Mouse (Mus musculus) midbrain, postnatal 0 days (tissue): ENCODE data around the gene Hipk1. TPM values are rescaled to one million over a fixed set of nuclear protein-coding genes. Genes with fewer than 3 reads are reported as not detected.

ENCODE experiments used
- ATAC-seq: fragments of 200-750 bp; cut with Nextera tagmentation; 2 replicates; pipeline ENCODE4 v1.8.0; 2017; ENCODE audit warnings: moderate number of reproducible peaks, mild to moderate bottlenecking, moderate TSS enrichment, moderate library complexity; ENCODE audit not compliant: low FRiP score
- DNase-seq: peaks from one replicate; pipeline ENCODE4 v3.0.0-alpha.2; 2015; ENCODE audit warnings: low spot score
- H3K27ac ChIP-seq: fragments of 300-500 bp; sonication (generic); 2 replicates; pipeline ENCODE4 v1.5.1; 2014; ENCODE audit warnings: low read depth, mild to moderate bottlenecking, low read length, mixed read lengths
- H3K27me3 ChIP-seq: fragments of 300-500 bp; sonication (generic); 2 replicates; pipeline ENCODE4 v1.6.1; 2014; ENCODE audit warnings: low read length, control low read depth, mixed read lengths; ENCODE audit not compliant: insufficient read depth
- H3K36me3 ChIP-seq: fragments of 300-500 bp; sonication (generic); 2 replicates; pipeline ENCODE4 v1.6.1; 2014; ENCODE audit warnings: low read length, control low read depth, mixed read lengths; ENCODE audit not compliant: insufficient read depth
- H3K4me1 ChIP-seq: fragments of 300-500 bp; sonication (generic); 2 replicates; pipeline ENCODE4 v1.6.1; 2014; ENCODE audit warnings: mild to moderate bottlenecking, control low read depth, antibody characterized with exemption, low read length, mixed read lengths; ENCODE audit not compliant: insufficient read depth
- H3K4me2 ChIP-seq: fragments of 300-500 bp; sonication (generic); 2 replicates; pipeline ENCODE4 v1.6.1; 2014; ENCODE audit warnings: low read depth, mild to moderate bottlenecking, low read length, mixed read lengths; ENCODE audit not compliant: poor library complexity, severe bottlenecking
- H3K4me3 ChIP-seq: fragments of 300-500 bp; sonication (generic); 2 replicates; pipeline ENCODE4 v1.5.1; 2014; ENCODE audit warnings: low read depth, mild to moderate bottlenecking, low read length, moderate library complexity
- H3K9ac ChIP-seq: fragments of 300-500 bp; sonication (generic); replicated peaks from 2 replicates; pipeline ENCODE4 v1.6.1; 2014; ENCODE audit warnings: mild to moderate bottlenecking, low read length, moderate library complexity, mixed read lengths; ENCODE audit not compliant: poor library complexity, severe bottlenecking
- H3K9me3 ChIP-seq: fragments of 300-500 bp; sonication (generic); 2 replicates; pipeline ENCODE4 v1.6.1; 2016; ENCODE audit warnings: low read length, control low read depth
- CTCF ChIP-seq: IDR thresholded peaks from 2 replicates; pipeline ENCODE4 v1.5.1; 2016; ENCODE audit warnings: antibody characterized with exemption, mild to moderate bottlenecking
- WGBS: fragments of 180-500 bp; shearing (Covaris S2); extraction: QIAGEN DNeasy Blood & Tissue Kit; methylation state at CpG from one replicate; pipeline ENCODE4 v1.1.7; 2014; 5-methylcytosine and 5-hydroxymethylcytosine counted together
- polyA plus RNA-seq: library from polyadenylated mRNA; unstranded; fragments of >200 nt; fragmentation: Nextera tagmentation; extraction: Ambion mirVana; gene quantifications from 2 replicates; pipeline ENCODE4 v1.2.1, GENCODE M21; 2015
- total RNA-seq: library from RNA; depleted of rRNA; stranded (reverse); fragments of >200 nt; gene quantifications from 2 replicates; pipeline ENCODE4 v1.2.3, GENCODE M21; 2014

Gene Hipk1
- total and polyA plus RNA-seq, 2 experiments from 2014 or later: 7.7 to 77.2 TPM

DNA sequence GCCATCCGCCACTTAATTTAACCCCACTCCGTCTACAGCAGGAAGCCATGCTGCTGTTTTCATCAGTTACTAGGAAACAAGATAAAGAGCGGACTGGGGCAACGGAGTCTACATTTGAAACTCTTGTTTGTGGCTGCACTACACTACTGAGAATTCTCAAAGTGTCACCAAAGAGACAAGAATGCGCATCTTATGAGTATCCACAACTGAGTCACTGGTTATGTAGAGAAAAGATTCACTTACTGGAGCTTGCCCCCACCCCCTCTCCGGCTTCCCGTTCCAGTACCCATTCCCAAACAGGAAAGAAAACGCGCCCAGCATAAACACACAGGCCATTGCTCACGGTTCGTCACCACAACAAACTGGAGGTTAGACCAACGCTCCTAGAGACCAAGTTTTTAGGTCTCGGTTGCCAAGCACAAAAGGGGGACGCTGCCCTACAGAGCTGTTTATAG, 1.4 kb downstream of the Hipk1 start:
- ATAC-seq: no peak
- 4% methylated on average over 14 of the region's 14 CpGs for WGBS
- no peak for TF ChIP-seq CTCF
- Histone ChIP-seq H3K27ac (peak overlapping the region; percentile 93; the same call in 1 of the 2 replicates), H3K9me3 (no peaks in the 10 kb centered on the region), H3K4me2 (peak overlapping the region; percentile 62), H3K4me3 (peak overlapping the region; percentile 77), H3K9ac (peak overlapping the region; percentile 89; the same call in 1 of the 2 replicates), H3K4me1 (peaks cover 9% of the 10 kb centered on the region; the same call in 1 of the 2 replicates), H3K36me3 (no peaks in the 10 kb centered on the region), H3K27me3 (no peaks in the 10 kb centered on the region)
- peak; percentile 33 for DNase-seq

DNA sequence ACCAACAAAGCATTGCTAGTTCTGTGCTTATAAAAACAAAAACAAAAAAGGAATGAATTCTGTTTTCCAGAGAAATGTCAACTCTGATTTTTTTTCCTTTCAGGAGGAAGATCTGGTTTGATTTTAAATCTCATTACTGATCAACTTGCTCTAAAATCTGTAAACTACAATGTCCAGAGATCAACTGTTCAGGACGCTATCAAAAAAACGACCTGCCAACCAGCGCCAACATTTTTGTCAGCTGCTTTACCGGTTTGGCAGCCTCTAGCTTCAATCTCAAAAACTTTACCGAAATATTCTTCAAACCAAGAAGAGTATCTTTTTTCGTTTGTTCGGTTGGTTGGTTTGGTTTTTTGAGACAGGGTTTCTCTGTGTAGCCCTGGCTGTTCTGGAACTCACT, 2.3 kb downstream of the Hipk1 start:
- peak overlapping the region; percentile 77; the same call in 1 of the 2 replicates for H3K4me3 ChIP-seq

DNA sequence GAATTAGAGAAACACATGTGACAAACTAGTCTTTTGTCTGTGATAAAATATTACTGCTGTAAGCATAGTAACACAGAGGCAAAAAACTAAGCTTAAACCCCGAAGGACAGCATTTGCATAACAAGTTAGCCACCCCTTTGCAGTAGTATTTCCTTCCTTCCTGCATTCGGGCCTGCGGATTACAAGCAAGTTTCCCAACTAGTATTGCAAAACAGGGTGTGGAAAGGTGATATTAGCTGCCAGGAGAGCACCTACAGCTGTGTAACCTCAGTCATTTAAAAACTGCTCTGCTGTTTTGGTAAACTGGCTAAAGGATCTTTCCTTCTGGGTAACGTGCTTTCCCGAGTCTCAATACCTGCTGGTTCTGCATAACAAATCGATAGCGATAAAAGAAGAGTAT, 4.1 kb downstream of the Hipk1 start:
- no peak overlapping the region for H3K27ac ChIP-seq
- peaks cover 9% of the 10 kb centered on the region; the same call in 1 of the 2 replicates for H3K4me1 ChIP-seq
- H3K27me3 ChIP-seq: no peaks in the 10 kb centered on the region
- TF ChIP-seq CTCF: no peak
- WGBS: 63% methylated on average over 7 of the region's 7 CpGs
- no peak overlapping the region for H3K4me2 ChIP-seq
- H3K4me3 ChIP-seq: no peak overlapping the region
- no peak overlapping the region for H3K9ac ChIP-seq
- H3K9me3 ChIP-seq: no peaks in the 10 kb centered on the region
- DNase-seq (no peak), ATAC-seq (no peak)
- no peaks in the 10 kb centered on the region for H3K36me3 ChIP-seq

More for the DNA sequence above, 2.3 kb downstream of the Hipk1 start:
- no peak overlapping the region for H3K9ac ChIP-seq
- TF ChIP-seq CTCF: no peak
- WGBS: 87% methylated on average over 7 of the region's 7 CpGs
- H3K36me3 ChIP-seq: no peaks in the 10 kb centered on the region
- H3K4me1 ChIP-seq: peaks cover 9% of the 10 kb centered on the region; the same call in 1 of the 2 replicates
- no peaks in the 10 kb centered on the region for H3K9me3 ChIP-seq
- DNase-seq (no peak), ATAC-seq (no peak)
- no peak overlapping the region for H3K27ac ChIP-seq
- H3K27me3 ChIP-seq: no peaks in the 10 kb centered on the region
- peak overlapping the region; percentile 62 for H3K4me2 ChIP-seq

DNA sequence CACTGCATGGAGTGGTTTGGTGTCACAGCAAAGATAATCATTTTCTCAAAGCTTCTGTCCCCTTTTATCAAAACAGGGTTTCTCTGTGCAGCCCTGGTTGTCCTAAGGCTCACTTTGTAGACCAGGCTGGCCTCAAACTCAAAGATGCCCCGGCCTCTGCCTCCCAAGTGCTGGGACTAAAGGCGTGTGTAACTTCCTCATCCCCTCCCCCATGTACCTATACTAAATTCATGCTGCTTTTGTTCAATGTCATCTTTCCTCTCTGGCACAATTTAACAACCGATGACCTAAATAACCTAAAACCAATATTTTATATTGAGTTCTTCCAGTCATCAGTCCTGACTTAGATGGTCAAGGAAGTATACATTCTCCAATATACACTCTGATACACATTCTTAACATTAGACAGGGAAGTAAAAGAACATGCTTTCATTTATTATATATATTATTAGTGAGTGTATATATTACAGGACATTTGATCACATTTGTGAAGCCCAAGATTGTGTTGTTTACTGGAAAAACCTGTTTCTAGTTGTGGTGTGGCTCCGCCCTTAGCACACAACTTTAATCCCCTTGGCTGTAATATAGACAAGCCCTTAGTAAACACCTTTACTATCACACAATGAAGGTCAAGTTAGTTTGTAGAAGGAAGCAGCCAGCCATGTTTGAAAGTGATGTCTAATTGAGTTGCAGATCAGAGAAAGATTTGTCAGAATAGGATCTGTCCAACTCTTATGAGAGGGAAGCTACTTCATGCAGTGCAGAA, 8.3 kb downstream of the Hipk1 start:
- TF ChIP-seq CTCF: no peak
- 89% methylated on average over 4 of the region's 4 CpGs for WGBS

DNA sequence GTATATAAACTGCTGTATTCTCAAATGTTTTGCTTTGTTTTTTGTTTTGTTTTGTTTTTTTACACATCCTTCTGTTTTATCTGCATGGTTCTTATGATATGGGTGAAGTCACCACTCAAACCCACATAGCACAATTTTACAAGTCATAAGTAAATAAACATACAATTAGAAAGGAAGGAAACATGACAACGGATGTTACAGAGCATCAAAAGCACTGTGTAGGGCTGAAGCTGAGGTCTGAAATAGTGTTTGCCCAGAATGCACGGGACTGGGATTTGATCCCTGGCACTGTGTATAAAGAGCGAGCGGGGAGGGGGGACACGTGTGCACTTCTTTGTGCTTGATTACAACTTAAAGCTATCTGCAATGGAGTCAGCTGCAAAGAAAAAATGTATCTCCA, 10.6 kb downstream of the Hipk1 start:
- H3K9ac ChIP-seq: no peak overlapping the region
- H3K27me3 ChIP-seq: no peaks in the 10 kb centered on the region
- no peak overlapping the region for H3K4me2 ChIP-seq
- DNase-seq: no peak
- TF ChIP-seq CTCF: no peak
- no peak for ATAC-seq
- H3K4me1 ChIP-seq: no peaks in the 10 kb centered on the region
- WGBS: 76% methylated on average over 5 of the region's 5 CpGs
- no peaks in the 10 kb centered on the region; the same call in 1 of the 2 replicates for H3K36me3 ChIP-seq
- H3K4me3 ChIP-seq: no peak overlapping the region
- H3K27ac ChIP-seq: no peak overlapping the region
- H3K9me3 ChIP-seq: no peaks in the 10 kb centered on the region

More for the DNA sequence above, 8.3 kb downstream of the Hipk1 start:
- no peaks in the 10 kb centered on the region for H3K9me3 ChIP-seq
- DNase-seq (no peak), ATAC-seq (no peak)
- no peaks in the 10 kb centered on the region for H3K36me3 ChIP-seq
- H3K9ac ChIP-seq: no peak overlapping the region
- no peak overlapping the region for H3K4me2 ChIP-seq
- no peaks in the 10 kb centered on the region for H3K27me3 ChIP-seq
- no peak overlapping the region for H3K4me3 ChIP-seq
- H3K4me1 ChIP-seq: no peaks in the 10 kb centered on the region; the same call in 1 of the 2 replicates
- no peak overlapping the region for H3K27ac ChIP-seq

DNA sequence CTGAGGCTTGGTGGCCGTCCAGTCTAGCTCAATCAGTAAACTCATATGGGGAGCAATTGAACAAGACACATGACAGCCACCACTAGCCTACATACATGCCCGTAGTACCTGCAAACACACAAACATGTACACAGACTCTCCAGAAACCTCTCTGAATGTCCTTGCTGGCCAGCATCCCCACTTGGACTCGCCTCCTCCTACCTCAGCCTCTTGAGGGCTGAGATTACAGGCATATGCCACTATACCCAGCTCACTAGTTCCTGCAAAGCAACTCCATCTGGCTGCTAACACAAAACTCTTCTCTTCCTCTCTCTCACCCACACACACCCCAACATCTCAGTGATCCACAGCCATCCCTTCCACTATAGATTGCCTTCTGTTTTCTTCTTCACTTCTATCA, 11.1 kb downstream of the Hipk1 start:
- Histone ChIP-seq H3K9me3 (no peaks in the 10 kb centered on the region), H3K9ac (no peak overlapping the region), H3K4me3 (no peak overlapping the region), H3K4me2 (no peak overlapping the region), H3K27me3 (no peaks in the 10 kb centered on the region), H3K4me1 (no peaks in the 10 kb centered on the region), H3K36me3 (no peaks in the 10 kb centered on the region; the same call in 1 of the 2 replicates), H3K27ac (no peak overlapping the region)
- no peak for DNase-seq
- no peak for ATAC-seq
- WGBS: 96% methylated on average over 3 of the region's 3 CpGs
- no peak for TF ChIP-seq CTCF
